In the genomic region with DNA sequence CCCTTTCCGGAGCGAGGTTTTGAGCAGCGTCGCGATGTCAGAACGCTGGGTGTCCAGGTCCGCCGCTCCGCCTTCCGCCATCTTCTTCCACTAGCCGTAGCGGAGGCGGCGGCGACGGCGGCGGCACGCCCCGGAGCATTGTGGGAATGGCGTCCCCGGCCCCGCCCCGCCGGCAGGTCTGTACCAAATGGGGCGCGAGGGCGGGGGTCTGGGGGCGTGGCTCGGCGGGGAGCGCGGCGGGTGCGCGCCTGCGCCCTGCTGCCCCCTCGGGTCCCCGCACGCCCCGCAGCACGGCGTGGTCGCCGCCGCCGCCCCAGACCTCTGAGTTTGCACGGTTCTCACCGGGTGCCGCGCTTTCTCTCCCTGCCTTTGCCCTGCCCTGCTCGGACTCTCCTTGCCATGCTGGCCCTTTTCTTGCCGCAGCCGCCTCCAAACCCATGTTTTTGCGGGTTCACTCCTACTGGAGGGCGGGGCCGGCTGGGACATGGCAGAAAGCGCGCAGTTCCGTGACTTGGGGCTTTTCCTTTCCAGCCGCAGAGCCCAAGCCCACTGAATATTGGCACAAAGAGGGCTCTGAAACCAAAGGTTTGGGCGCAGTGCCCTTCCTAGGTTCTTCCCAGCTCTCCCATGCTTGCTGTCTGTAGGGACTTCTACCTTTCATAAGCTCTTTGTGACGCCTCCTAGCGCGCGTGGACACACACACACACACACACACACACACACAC, we compare ENCODE assay signal across 7 mouse cellular contexts. TPM values are rescaled to one million over a fixed set of nuclear protein-coding genes. Genes with fewer than 3 reads are reported as not detected.
DNase-seq lines count a peak whose midpoint lies in the region; ATAC-seq and TF ChIP-seq lines count a peak whose summit lies in the region.

Gene Usp15 (minus strand): TSS at position 161 of the 725 bp plus-strand sequence.

- peak; percentile 91 for ATAC-seq in embryonic facial prominence, embryonic 11.5 days (replicated peaks; ENCODE audit: insufficient number of reproducible peaks, low FRiP score, low TSS enrichment, low read depth)
- ATAC-seq in limb, embryonic 12.5 days (ENCODE audit: insufficient number of reproducible peaks, insufficient read depth, low FRiP score, low TSS enrichment, low read depth), result peak; percentile 91
- peak; percentile 94 for ATAC-seq in midbrain, embryonic 15.5 days (replicated peaks)

- peak within 1 kb of the TSS; percentile 97 for H3K4me3 ChIP-seq in embryonic facial prominence, embryonic 11.5 days (ENCODE audit: low read depth, low read length)
- H3K4me3 ChIP-seq in kidney, adult 2 months (ENCODE audit: insufficient read depth, low read depth, low read length), result peak within 1 kb of the TSS; percentile 89
- peak within 1 kb of the TSS; percentile 97 for H3K4me3 ChIP-seq in limb, embryonic 12.5 days (replicated peaks)
- H3K4me3 ChIP-seq in midbrain, embryonic 15.5 days, result peak within 1 kb of the TSS; percentile 88
- H3K4me3 ChIP-seq in spleen, adult 2 months (ENCODE audit: extremely low read depth, insufficient read depth, insufficient read length), result peak within 1 kb of the TSS; percentile 84

- TF ChIP-seq CTCF in kidney, adult 2 months (conservative IDR thresholded peaks at IDR 0.05; ENCODE audit: insufficient read depth, insufficient read length, low read depth, low read length), result 0 out of 2 replicates have a peak, but pooled peaks have one; percentile 1
- no peak for TF ChIP-seq CTCF in spleen, adult 2 months (IDR thresholded peaks at IDR 0.05; ENCODE audit: extremely low read depth, insufficient read depth, insufficient read length, insufficient replicate concordance)

- H3K9ac ChIP-seq in embryonic facial prominence, embryonic 11.5 days (replicated peaks; ENCODE audit: low read length), result peak within 1 kb of the TSS; percentile 81
- peak within 1 kb of the TSS; percentile 85 for H3K9ac ChIP-seq in limb, embryonic 12.5 days (replicated peaks)
- peak within 1 kb of the TSS; percentile 88 for H3K9ac ChIP-seq in midbrain, embryonic 15.5 days

- peak within 1 kb of the TSS; percentile 51 for H3K4me2 ChIP-seq in embryonic facial prominence, embryonic 11.5 days (ENCODE audit: low read depth, low read length)
- H3K4me2 ChIP-seq in limb, embryonic 12.5 days, result peak within 1 kb of the TSS; percentile 67
- H3K4me2 ChIP-seq in midbrain, embryonic 15.5 days, result peak within 1 kb of the TSS; percentile 71

- H3K27ac ChIP-seq in embryonic facial prominence, embryonic 11.5 days (replicated peaks; ENCODE audit: low read depth, low read length), result peak within 1 kb of the TSS; percentile 80
- peak within 1 kb of the TSS; percentile 93 for H3K27ac ChIP-seq in kidney, adult 2 months (ENCODE audit: insufficient read depth, low read depth, low read length)
- peak within 1 kb of the TSS; percentile 93 for H3K27ac ChIP-seq in limb, embryonic 12.5 days
- peak within 1 kb of the TSS; percentile 98 for H3K27ac ChIP-seq in midbrain, embryonic 15.5 days
- H3K27ac ChIP-seq in spleen, adult 2 months (ENCODE audit: insufficient read depth, low read length), result peak within 1 kb of the TSS; percentile 93

- 0% methylated on average over 50 of the region's 66 CpGs for WGBS in embryonic facial prominence, embryonic 11.5 days
- under 1% methylated on average over 64 of the region's 66 CpGs for WGBS in kidney, adult 2 months
- 1% methylated on average over 61 of the region's 66 CpGs for WGBS in limb, embryonic 12.5 days
- under 1% methylated on average over 64 of the region's 66 CpGs for WGBS in midbrain, embryonic 15.5 days
- under 1% methylated on average over 58 of the region's 66 CpGs for WGBS in spleen, adult 2 months

- peak; percentile 97 for DNase-seq in adrenal gland, postnatal 14 days
- peak; percentile 94 for DNase-seq in embryonic facial prominence, embryonic 11.5 days (ENCODE audit: low spot score)
- peak; percentile 94 for DNase-seq in heart, adult 18-20 months
- DNase-seq in kidney, adult 2 months, result peak; percentile 96
- peak; percentile 70 to 89 for DNase-seq in spleen, adult 2 months (ENCODE audit: low read depth in 1 of 2, low spot score in 2 of 2)

- H3K27me3 ChIP-seq in embryonic facial prominence, embryonic 11.5 days (ENCODE audit: control insufficient read depth, insufficient read depth, low read length), result no peaks in the 10 kb centered on the region
- no peaks in the 10 kb centered on the region for H3K27me3 ChIP-seq in kidney, adult 2 months (replicated peaks; ENCODE audit: control insufficient read depth, insufficient read depth, low read length)
- no peaks in the 10 kb centered on the region for H3K27me3 ChIP-seq in limb, embryonic 12.5 days
- H3K27me3 ChIP-seq in midbrain, embryonic 15.5 days (replicated peaks), result no peaks in the 10 kb centered on the region
- H3K27me3 ChIP-seq in spleen, adult 2 months (ENCODE audit: control insufficient read depth, insufficient read depth, low read length), result no peaks in the 10 kb centered on the region

- no peaks in the 10 kb centered on the region for H3K4me1 ChIP-seq in embryonic facial prominence, embryonic 11.5 days (ENCODE audit: control insufficient read depth, insufficient read depth, low read length)
- no peaks in the 10 kb centered on the region for H3K4me1 ChIP-seq in kidney, adult 2 months (ENCODE audit: control insufficient read depth, insufficient read depth, low read length)
- H3K4me1 ChIP-seq in limb, embryonic 12.5 days (replicated peaks), result peaks cover 12% of the 10 kb centered on the region; the same call in 1 of the 2 replicates
- H3K4me1 ChIP-seq in midbrain, embryonic 15.5 days, result peaks cover 24% of the 10 kb centered on the region
- peaks cover 3% of the 10 kb centered on the region for H3K4me1 ChIP-seq in spleen, adult 2 months (ENCODE audit: control insufficient read depth, insufficient read depth, insufficient read length)

- peak; percentile 55 for TF ChIP-seq POLR2A in kidney, adult 2 months (IDR thresholded peaks at IDR 0.05; ENCODE audit: low read depth, low read length)
- peak; percentile 69 for TF ChIP-seq POLR2A in spleen, adult 2 months (IDR thresholded peaks at IDR 0.05; ENCODE audit: low read depth, low read length)

- H3K9me3 ChIP-seq in embryonic facial prominence, embryonic 11.5 days (replicated peaks; ENCODE audit: control insufficient read depth, low read length), result no peaks in the 10 kb centered on the region
- H3K9me3 ChIP-seq in limb, embryonic 12.5 days, result no peaks in the 10 kb centered on the region
- no peaks in the 10 kb centered on the region for H3K9me3 ChIP-seq in midbrain, embryonic 15.5 days

- no peaks in the 10 kb centered on the region for H3K36me3 ChIP-seq in embryonic facial prominence, embryonic 11.5 days (replicated peaks; ENCODE audit: control insufficient read depth, insufficient read depth, low read depth, low read length)
- no peaks in the 10 kb centered on the region for H3K36me3 ChIP-seq in kidney, adult 2 months (ENCODE audit: control insufficient read depth, insufficient read depth, low read length)
- no peaks in the 10 kb centered on the region for H3K36me3 ChIP-seq in limb, embryonic 12.5 days
- no peaks in the 10 kb centered on the region for H3K36me3 ChIP-seq in midbrain, embryonic 15.5 days (replicated peaks)
- no peaks in the 10 kb centered on the region for H3K36me3 ChIP-seq in spleen, adult 2 months (ENCODE audit: control insufficient read depth, insufficient read depth, low read length)

RNA-seq across cellular contexts. Expression of gene Usp15, which starts in this region (rescaled TPM):
- 92.2 and 94.3 TPM in 2 replicates for total RNA-seq in adrenal gland, postnatal 14 days (2021)
- 76.8 and 81.2 TPM in 2 replicates for polyA plus RNA-seq in embryonic facial prominence, embryonic 11.5 days (2014; fragmentation: Nextera tagmentation; extraction: Ambion mirVana)
- total RNA-seq in heart, adult 18-20 months (2021), result 10 to 100 TPM; 89.5 to 93.9 TPM
- polyA plus RNA-seq in kidney, adult 2 months (2012; rRNA removed), result 7.9 and 11.4 TPM in 2 replicates
- polyA plus RNA-seq in limb, embryonic 12.5 days (2016; fragmentation: Nextera tagmentation; extraction: Ambion mirVana), result 68.0 and 69.9 TPM in 2 replicates
- 65.9 and 71.1 TPM in 2 replicates for polyA plus RNA-seq in midbrain, embryonic 15.5 days (2015; fragmentation: Nextera tagmentation; extraction: Ambion mirVana)
- 3.7 and 5.2 TPM in 2 replicates for polyA plus RNA-seq in spleen, adult 2 months (2012; rRNA removed)

Comparison
In these comparisons a context has a peak if more than half of its experiments do, and no peak if none do; other contexts are left out.
1. Peak in every context shown above with its lines: DNase-seq, ATAC-seq, H3K4me3 ChIP-seq and H3K27ac ChIP-seq.